13 mouse cellular contexts compared by ENCODE assay signal in genomic region chr10:86161783-86162271, GRCm38 (mm10).
A peak's percentile ranks its signal among the peaks of the same experiment; 100 is the strongest.
DNase-seq lines count a peak whose midpoint lies in the region; ATAC-seq lines count a peak whose summit lies in the region.
"Had no signal": no experiment of that assay in that cellular context is flagged by ENCODE, and none has a peak within 500 bp of the region (broad histone marks: within the 10 kb centered on the region; RNA-seq: fewer than 3 reads in every experiment).

No protein-coding gene starts in this region.

- no peaks in the 10 kb centered on the region for H3K36me3 ChIP-seq in liver, embryonic 16.5 days (ENCODE audit: control insufficient read depth, insufficient read depth)
- H3K36me3 ChIP-seq: intestine, embryonic 15.5 days; neural tube, embryonic 12.5 days; stomach, embryonic 15.5 days had no signal

- no peak overlapping the region for H3K4me3 ChIP-seq in liver, embryonic 16.5 days (ENCODE audit: low read depth, low read length)
- H3K4me3 ChIP-seq: intestine, embryonic 15.5 days; neural tube, embryonic 12.5 days; stomach, embryonic 15.5 days had no signal

- no peak overlapping the region for H3K9ac ChIP-seq in liver, embryonic 16.5 days (ENCODE audit: low read depth, low read length)
- H3K9ac ChIP-seq: forebrain, postnatal 0 days; intestine, embryonic 15.5 days; neural tube, embryonic 12.5 days; stomach, embryonic 15.5 days had no signal

- H3K27me3 ChIP-seq in liver, embryonic 16.5 days (ENCODE audit: control insufficient read depth, insufficient read depth, low read depth, low read length) = no peaks in the 10 kb centered on the region
- H3K27me3 ChIP-seq: CH12.LX; intestine, embryonic 15.5 days; neural tube, embryonic 12.5 days; stomach, embryonic 15.5 days had no signal

- H3K4me1 ChIP-seq in liver, embryonic 16.5 days (ENCODE audit: control insufficient read depth, low read depth, low read length) = no peaks in the 10 kb centered on the region

- DNase-seq in lung, adult 18-20 months = peak; percentile 34 to 57
- DNase-seq in lung, postnatal 14 days = no peak
- peak; percentile 64 to 65 for DNase-seq in adrenal gland, postnatal 36 days
- DNase-seq in kidney, adult 8-10 months = peak; percentile 45 to 58
- DNase-seq in spleen, postnatal 4 days (ENCODE audit: low spot score in 2 of 2) = no peak
- no peak for DNase-seq in left cerebral cortex, adult 9 months (ENCODE audit: low spot score in 2 of 2)
- DNase-seq: forebrain, postnatal 0 days had no signal

- peak; percentile 67 for ATAC-seq in liver, embryonic 16.5 days (ENCODE audit: low read depth)
- no peak for ATAC-seq in inflammation-experienced regulatory T-cells, adult 6 months
- ATAC-seq: forebrain, postnatal 0 days; intestine, embryonic 15.5 days had no signal

- H3K9me3 ChIP-seq in liver, embryonic 16.5 days (replicated peaks; ENCODE audit: control insufficient read depth, low read length) = no peaks in the 10 kb centered on the region
- H3K9me3 ChIP-seq: intestine, embryonic 15.5 days; neural tube, embryonic 12.5 days; stomach, embryonic 15.5 days had no signal

- H3K27ac ChIP-seq in liver, embryonic 16.5 days (ENCODE audit: low read length) = no peak overlapping the region
- H3K27ac ChIP-seq: intestine, embryonic 15.5 days; neural tube, embryonic 12.5 days; stomach, embryonic 15.5 days had no signal

- H3K4me2 ChIP-seq in liver, embryonic 16.5 days (ENCODE audit: low read depth, low read length) = no peak overlapping the region
- H3K4me2 ChIP-seq: intestine, embryonic 15.5 days; neural tube, embryonic 12.5 days; stomach, embryonic 15.5 days had no signal

- 29% methylated on average over 6 of the region's 6 CpGs for WGBS in liver, embryonic 16.5 days (ENCODE audit: insufficient replicate concordance)

Comparison
In these comparisons a context has a peak if more than half of its experiments do, and no peak if none do; other contexts are left out.
1. DNase-seq: peak in lung, adult 18-20 months (2 of 2), adrenal gland, postnatal 36 days (2 of 2) and kidney, adult 8-10 months (2 of 2); none in lung, postnatal 14 days (single experiment), spleen, postnatal 4 days (0 of 2) and left cerebral cortex, adult 9 months (0 of 2).